8 mouse cellular contexts compared by ENCODE assay signal in genomic region chr11:116530187-116531147, GRCm38 (mm10). TPM values are rescaled to one million over a fixed set of nuclear protein-coding genes. Genes with fewer than 3 reads are reported as not detected.
DNase-seq lines count a peak whose midpoint lies in the region; ATAC-seq and TF ChIP-seq lines count a peak whose summit lies in the region.

Gene Sphk1, plus strand, starts transcription at chr11:116530925.

- no peaks in the 10 kb centered on the region for H3K9me3 ChIP-seq in forebrain, embryonic 12.5 days
- H3K9me3 ChIP-seq in midbrain, embryonic 13.5 days, result no peaks in the 10 kb centered on the region

- no peak for TF ChIP-seq POLR2A in spleen, adult 2 months (IDR thresholded peaks at IDR 0.05; ENCODE audit: low read depth, low read length)

- H3K4me1 ChIP-seq in spleen, adult 2 months (ENCODE audit: control insufficient read depth, insufficient read depth, insufficient read length), result peaks cover 16% of the 10 kb centered on the region
- peaks cover 45% of the 10 kb centered on the region for H3K4me1 ChIP-seq in forebrain, embryonic 12.5 days
- peaks cover 48% of the 10 kb centered on the region for H3K4me1 ChIP-seq in midbrain, embryonic 13.5 days (replicated peaks)

- H3K4me2 ChIP-seq in forebrain, embryonic 12.5 days, result peak within 1 kb of the TSS; percentile 91
- peak within 1 kb of the TSS; percentile 79 for H3K4me2 ChIP-seq in midbrain, embryonic 13.5 days (replicated peaks)

- no peak for ATAC-seq in forebrain, embryonic 12.5 days (ENCODE audit: low FRiP score)
- ATAC-seq in midbrain, embryonic 13.5 days, result peak; percentile 34; the same call in 1 of the 2 replicates
- no peak for ATAC-seq in monocyte, adult 5-6 weeks (replicated peaks; ENCODE audit: insufficient number of reproducible peaks, low FRiP score, low TSS enrichment, poor library complexity, severe bottlenecking)

- WGBS in spleen, adult 2 months, result 63% methylated on average over 11 of the region's 11 CpGs
- WGBS in forebrain, embryonic 12.5 days, result 14% methylated on average over 11 of the region's 11 CpGs
- WGBS in midbrain, embryonic 13.5 days, result 20% methylated on average over 11 of the region's 11 CpGs

- H3K9ac ChIP-seq in forebrain, embryonic 12.5 days, result 0 out of 2 replicates have a peak within 1 kb of the TSS, but pooled peaks have one; percentile 17
- H3K9ac ChIP-seq in midbrain, embryonic 13.5 days (replicated peaks), result peak within 1 kb of the TSS; percentile 44; the same call in 1 of the 2 replicates

- peaks cover 24% of the 10 kb centered on the region for H3K27me3 ChIP-seq in spleen, adult 2 months (ENCODE audit: control insufficient read depth, insufficient read depth, low read length)
- peaks cover 66% of the 10 kb centered on the region for H3K27me3 ChIP-seq in forebrain, embryonic 12.5 days
- H3K27me3 ChIP-seq in midbrain, embryonic 13.5 days, result peaks cover 62% of the 10 kb centered on the region

- no peak within 1 kb of the TSS; the same call in 1 of the 2 replicates for H3K4me3 ChIP-seq in spleen, adult 2 months (ENCODE audit: extremely low read depth, insufficient read depth, insufficient read length)
- peak within 1 kb of the TSS; percentile 49 for H3K4me3 ChIP-seq in forebrain, embryonic 12.5 days (replicated peaks)
- peak within 1 kb of the TSS; percentile 42 for H3K4me3 ChIP-seq in midbrain, embryonic 13.5 days (replicated peaks)

- DNase-seq in spleen, adult 2 months (ENCODE audit: low read depth in 1 of 2, low spot score in 2 of 2), result no peak
- no peak for DNase-seq in spleen, postnatal 4 days (ENCODE audit: low spot score in 2 of 2)
- peak; percentile 34 to 53 for DNase-seq in kidney, postnatal 36 days
- no peak for DNase-seq in urinary bladder, postnatal 4 days (ENCODE audit: low spot score in 2 of 2)
- DNase-seq in gastrocnemius, postnatal 25 days, result no peak

- H3K27ac ChIP-seq in spleen, adult 2 months (ENCODE audit: insufficient read depth, low read length), result no peak within 1 kb of the TSS
- 0 out of 2 replicates have a peak within 1 kb of the TSS, but pooled peaks have one; percentile 19 for H3K27ac ChIP-seq in forebrain, embryonic 12.5 days
- H3K27ac ChIP-seq in midbrain, embryonic 13.5 days, result 0 out of 2 replicates have a peak within 1 kb of the TSS, but pooled peaks have one; percentile 30

- no peak for TF ChIP-seq CTCF in spleen, adult 2 months (IDR thresholded peaks at IDR 0.05; ENCODE audit: extremely low read depth, insufficient read depth, insufficient read length, insufficient replicate concordance)

- no peaks in the 10 kb centered on the region for H3K36me3 ChIP-seq in spleen, adult 2 months (ENCODE audit: control insufficient read depth, insufficient read depth, low read length)
- no peaks in the 10 kb centered on the region for H3K36me3 ChIP-seq in forebrain, embryonic 12.5 days (replicated peaks)
- no peaks in the 10 kb centered on the region for H3K36me3 ChIP-seq in midbrain, embryonic 13.5 days

RNA-seq across cellular contexts. Expression of gene Sphk1, which starts in this region (rescaled TPM):
- polyA plus RNA-seq in spleen, adult 2 months (2012; rRNA removed), result 15.5 and 21.4 TPM in 2 replicates
- polyA plus RNA-seq in forebrain, embryonic 12.5 days (2016; fragmentation: Nextera tagmentation; extraction: Ambion mirVana), result 2.0 and 3.3 TPM in 2 replicates
- 3.1 and 3.2 TPM in 2 replicates for polyA plus RNA-seq in midbrain, embryonic 13.5 days (2015; fragmentation: Nextera tagmentation; extraction: Ambion mirVana)
- not detected in 3 replicates for total RNA-seq in monocyte, adult 5-6 weeks (2017)
- total RNA-seq in gastrocnemius, postnatal 25 days (2021), result 1 to 10 TPM in 1 of 2 experiments, under 1 TPM in 1; 0.94 to 2.0 TPM

Comparison
In these comparisons a context has a peak if more than half of its experiments do, and no peak if none do; other contexts are left out.
1. DNase-seq: peak in kidney, postnatal 36 days (2 of 2); none in spleen, adult 2 months (0 of 2), spleen, postnatal 4 days (0 of 2), urinary bladder, postnatal 4 days (0 of 2) and gastrocnemius, postnatal 25 days (single experiment).